ENCODE assay signal across 13 mouse cellular contexts in genomic region chr9:94815518-94815917, GRCm38 (mm10).
"Had no signal": no experiment of that assay in that cellular context is flagged by ENCODE, and none has a peak within 500 bp of the region (broad histone marks: within the 10 kb centered on the region; RNA-seq: fewer than 3 reads in every experiment).

No protein-coding gene starts in this region.

- DNase-seq: kidney, adult 8-10 months; kidney, postnatal 25 days; layer of hippocampus, adult 9-11 months; left cerebral cortex, postnatal 4 days; liver; liver, embryonic 13.5 days; liver, postnatal 0 days; lung, postnatal 14 days; right cerebral cortex, postnatal 14 days; thymus, adult 2 months; thymus, postnatal 25 days had no signal

- ATAC-seq: intestine, postnatal 0 days; liver, postnatal 0 days; midbrain, embryonic 15.5 days had no signal
